Mouse (Mus musculus): ENCODE data around the gene Gpm6a.
"Not testable (repeated sequence)": the region's sequence is repeated elsewhere in the genome, so short reads cannot be mapped to it uniquely, and the experiment has no call there.

Gpm6a gene

DNA sequence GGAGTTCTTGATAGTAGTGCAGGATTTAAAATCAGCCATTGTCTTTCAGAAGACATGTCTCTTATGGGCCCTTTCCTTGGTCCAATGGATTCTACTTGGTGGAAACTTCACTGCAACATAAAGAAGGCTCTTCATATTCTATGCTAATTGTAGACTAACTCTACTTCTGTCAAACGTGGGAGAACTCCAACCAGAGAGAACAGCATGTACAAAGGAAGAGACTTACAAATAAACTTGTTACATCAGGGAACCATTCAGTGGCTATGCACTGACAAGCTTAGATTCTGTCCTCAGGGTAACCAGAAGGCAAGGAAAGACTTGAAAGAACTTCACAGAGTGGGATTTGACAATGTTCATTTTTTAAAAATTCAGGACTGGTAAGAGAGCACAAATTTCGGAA, 48.3 kb downstream of the Gpm6a start:
- no peak for DNase-seq (ENCODE audit: low spot score in 2 of 2)

DNA sequence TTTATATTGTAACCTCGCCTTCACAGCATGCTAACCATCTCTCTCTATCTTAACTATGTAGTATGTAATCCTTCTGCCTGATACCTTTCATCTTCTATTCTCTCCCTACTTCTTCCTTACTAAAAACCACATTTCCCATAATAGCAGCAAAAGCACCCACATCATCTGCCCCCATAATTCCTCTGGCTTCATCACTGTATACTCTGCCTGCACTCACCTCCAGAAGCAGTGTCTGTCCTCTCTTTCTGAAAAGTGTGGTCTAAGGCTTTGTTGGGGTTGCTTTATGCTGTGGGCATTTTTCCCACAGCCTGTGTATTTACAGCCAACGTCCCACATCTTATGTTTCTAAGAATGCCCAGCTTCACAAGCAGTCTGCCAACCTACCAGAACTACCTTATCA, 57.6 kb downstream of the Gpm6a start:
- no peak for DNase-seq (ENCODE audit: low spot score in 2 of 2)

DNA sequence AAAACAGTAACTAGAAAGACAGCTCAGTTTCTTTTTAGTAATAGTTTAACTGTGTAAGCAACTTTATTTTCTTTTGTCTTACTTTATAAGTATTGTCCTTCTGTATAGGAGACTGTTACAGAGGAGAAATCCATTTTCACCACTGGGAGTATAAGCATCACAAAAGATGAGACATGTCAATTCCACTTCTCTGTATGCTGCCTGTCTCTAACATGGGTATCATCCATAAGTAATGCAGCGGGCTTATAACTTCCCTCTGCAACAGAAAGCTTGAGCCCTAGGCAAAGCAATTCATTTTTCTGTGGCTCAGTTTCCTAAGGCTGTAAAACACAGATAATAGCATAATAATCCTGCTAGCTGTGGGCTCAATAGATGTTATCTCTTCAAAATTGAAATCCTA, 62.4 kb downstream of the Gpm6a start:
- no peak for DNase-seq (ENCODE audit: low spot score in 2 of 2)

DNA sequence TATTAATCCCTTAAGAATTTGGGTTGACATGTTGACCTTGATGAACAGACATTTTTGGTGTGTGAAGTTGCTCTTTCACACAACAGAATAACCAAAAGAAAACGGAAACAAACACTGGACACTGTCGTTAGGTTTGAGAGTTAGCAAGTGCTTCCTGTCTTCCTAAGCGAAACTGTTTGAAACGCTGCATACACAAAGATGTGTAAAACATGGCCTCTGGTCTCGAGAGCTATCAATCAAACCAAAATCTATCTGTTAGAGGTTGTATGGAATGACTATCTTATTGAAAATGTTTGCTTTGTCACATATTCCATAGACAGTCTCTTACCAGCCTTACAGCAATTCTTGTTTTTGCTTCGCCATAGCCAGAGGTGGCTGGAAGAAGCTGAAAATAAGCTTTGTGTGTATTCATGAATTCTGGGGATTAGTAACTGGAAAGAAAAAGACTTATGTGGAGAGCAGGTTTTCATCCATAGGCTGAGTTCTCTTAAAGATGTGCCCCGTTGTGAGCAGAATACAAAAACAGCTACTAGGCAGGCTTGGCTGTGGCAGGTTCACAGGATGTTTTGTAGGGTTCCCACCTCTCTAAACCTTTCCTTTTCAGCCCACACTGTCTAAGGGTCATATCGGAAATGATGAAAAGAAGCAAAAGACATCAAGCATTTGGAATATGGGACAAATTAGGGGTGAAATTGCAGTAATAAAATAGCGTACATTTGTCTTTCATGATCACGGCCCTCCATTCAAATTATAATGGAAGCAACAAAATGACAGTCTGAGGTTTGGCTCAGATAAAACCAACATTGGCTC, 71.4 kb downstream of the Gpm6a start:
- no peak for DNase-seq (ENCODE audit: low spot score in 2 of 2)

DNA sequence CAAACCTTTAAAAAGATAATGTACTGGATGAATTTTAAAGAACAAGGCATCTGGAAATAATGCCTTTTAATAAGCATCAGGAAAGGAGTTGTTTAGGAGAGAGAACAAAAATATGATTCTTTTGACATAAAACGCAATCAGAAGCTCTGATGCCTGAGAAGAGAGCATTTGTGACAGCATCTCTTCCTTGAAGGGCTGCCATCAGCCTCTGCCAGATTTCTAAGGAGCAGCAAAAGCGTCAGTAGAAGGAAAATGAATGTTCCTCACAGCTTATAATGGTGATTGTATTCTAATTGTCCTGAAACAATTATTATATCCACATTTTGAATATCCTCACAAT, 72.0 kb downstream of the Gpm6a start:
- DNase-seq (ENCODE audit: low spot score in 2 of 2), result no peak

DNA sequence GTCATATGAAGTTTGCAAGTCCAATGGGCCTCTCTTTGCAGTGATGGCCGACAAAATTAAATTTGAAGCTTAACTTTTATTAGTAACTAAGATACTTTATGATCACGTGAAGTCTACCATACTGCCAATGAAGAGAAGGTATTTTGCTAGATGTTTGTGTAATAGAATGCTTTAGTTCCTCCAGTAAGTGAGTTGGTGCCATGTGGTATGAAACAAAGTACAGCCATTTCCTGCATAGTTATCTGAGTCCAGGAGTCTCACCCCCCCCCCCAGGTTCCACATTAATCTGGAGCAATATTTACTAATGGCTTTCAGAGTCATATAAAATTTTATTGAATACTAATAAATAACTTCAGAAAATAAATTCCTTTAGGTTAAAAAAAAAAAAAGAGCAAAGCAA, 73.7 kb downstream of the Gpm6a start:
- DNase-seq (ENCODE audit: low spot score in 2 of 2), result no peak

DNA sequence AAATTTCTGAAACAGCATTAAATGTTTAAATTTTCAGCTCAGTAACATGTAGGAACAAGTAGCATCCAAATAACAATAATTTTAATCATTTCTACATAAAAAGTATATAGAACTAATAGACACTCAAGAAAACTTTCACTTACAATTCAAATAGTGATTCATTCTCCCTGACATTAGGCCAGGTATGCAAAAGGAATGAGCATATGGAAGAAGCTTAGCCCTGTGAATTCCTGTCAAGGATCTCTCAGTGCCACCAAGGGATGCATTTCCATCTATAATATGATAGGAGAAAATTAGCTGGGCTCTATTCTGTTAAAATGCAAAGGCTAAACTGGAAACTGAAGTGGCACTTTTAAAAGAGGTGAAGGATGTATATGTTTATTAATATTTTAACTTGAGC, 76.5 kb downstream of the Gpm6a start:
- no peak for DNase-seq (ENCODE audit: low spot score in 2 of 2)

DNA sequence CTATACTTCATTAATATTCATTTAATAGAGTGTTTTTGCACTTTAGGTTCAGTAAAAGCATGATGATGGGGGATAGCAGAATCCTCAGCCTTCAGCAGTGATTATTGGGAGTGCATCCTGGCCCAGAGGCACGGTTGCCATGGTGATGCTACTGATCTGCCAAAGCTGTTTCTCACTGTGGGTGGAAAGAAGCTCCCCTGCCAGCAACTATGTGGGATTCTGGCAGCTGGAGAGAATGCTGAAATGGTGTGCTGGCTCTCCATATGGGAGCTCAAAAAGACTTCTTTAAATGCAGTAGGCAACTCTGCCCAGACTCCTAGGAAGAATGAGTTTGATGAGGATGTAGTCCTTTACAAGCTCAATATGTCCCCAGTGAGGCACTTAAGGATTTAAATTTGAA, 79.7 kb downstream of the Gpm6a start:
- peak; percentile 92 to 94 for DNase-seq (ENCODE audit: low spot score in 2 of 2)

DNA sequence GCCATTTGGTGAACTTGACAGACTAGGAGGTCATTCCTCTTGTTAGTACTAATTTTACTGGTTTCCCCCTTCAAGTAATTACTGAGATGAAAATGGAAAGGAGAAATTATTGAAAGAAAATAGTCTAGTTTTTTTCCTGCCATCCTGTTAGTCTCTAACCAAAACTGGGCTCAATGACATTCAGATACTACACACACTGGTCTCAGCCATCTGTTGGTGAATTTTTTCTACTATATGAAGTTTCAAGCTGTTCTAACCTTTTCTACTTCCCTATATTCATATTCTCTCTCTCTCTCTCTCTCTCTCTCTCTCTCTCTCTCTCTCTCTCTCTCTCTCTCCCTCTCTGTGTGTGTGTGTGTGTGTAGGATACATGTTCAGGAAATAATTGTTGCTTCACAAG, 80.8 kb downstream of the Gpm6a start:
- no peak for DNase-seq (ENCODE audit: low spot score in 2 of 2)

DNA sequence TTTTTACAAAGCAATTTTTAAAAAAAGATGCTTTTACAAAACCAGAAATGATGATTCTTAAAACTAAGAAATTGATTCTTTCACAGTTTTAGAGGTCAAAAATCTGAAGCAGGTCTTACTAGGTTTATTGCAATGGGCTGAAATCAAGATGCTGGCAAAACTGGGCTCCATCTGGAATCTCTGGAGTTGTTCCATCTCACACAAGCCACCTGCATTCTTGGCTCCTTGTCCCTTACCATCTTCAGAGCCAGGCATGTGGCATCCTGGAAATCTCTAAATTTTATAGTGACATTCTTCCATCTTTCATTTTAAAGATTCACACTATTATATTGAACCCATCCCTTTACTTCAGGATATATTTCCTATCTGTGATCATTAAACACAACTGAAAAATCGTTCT, 88.3 kb downstream of the Gpm6a start:
- DNase-seq (ENCODE audit: low spot score in 2 of 2), result no peak

DNA sequence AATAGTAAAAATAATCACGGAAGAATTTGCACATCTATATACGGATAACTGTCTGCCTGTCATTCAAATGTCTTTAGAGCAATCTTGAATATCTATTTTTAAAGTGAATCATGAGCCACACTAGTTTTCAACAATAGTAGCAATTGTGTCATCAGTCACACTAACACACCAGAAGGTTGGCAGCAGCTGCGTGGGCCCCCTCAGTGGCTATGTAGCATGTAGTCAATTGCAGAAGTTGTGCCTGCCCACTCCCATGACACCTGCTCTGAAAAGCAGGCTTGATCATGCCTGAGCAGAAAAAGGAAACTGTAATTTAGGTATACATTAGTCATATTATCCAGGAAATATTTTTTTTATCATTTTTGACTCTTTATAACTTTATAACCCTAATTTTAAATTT, 93.8 kb downstream of the Gpm6a start:
- peak; percentile 73 to 83 for DNase-seq (ENCODE audit: low spot score in 2 of 2)

DNA sequence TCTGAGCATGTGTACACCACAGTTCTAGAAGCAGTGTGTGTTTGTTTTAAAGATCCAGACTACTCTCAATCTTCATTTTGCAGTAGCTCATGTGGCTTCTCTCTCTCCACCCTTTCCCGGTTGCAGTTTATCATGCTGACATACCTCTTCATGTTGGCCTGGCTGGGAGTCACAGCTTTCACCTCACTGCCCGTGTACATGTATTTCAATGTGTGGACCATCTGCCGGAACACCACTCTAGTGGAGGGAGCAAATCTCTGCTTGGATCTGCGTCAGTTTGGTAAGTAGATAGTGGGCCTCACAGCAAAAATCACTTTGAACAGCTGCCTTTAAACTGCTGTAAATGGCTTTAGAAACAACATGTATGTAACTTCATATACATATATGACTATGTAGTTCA, 95.3 kb downstream of the Gpm6a start:
- DNase-seq (ENCODE audit: low spot score in 2 of 2), result no peak

DNA sequence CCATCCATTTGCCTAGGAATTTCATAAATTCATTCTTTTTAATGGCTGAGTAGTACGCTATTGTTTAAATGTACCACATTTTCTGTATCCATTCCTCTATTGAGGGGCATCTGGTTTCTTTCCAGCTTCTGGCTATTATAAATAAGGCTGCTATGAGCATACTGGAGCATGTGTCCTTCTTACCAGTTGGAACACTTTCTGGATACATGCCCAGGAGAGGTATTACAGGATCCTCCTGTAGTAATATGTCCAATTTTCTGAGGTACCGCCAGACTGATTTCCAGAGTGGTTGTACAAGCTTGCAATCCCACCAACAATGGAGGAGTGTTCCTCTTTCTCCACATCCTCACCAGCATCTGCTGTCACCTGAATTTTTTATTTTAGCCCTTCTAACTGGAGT, 114.2 kb downstream of the Gpm6a start:
- not testable (repeated sequence) for DNase-seq (ENCODE audit: low spot score in 2 of 2)

DNA sequence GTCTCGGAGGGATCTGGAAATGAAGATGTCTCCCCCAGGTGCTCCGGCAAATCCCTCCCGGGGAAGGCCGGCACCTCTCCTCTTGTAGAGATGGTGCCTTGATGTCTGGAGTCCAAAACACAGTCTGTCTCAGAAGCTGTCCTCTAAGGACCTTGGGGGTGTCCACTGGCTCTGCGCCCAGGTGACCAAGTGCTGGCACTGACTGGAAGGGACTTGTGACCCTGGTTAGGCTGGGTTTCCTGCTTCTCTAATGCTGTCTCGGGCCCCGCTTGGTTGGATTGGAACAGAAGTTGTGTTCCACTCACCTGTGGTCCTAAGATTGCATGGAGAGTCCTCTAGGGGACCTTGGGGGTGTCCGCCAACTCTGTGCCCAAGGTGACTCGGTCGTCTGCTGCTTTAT, 118.8 kb downstream of the Gpm6a start:
- no peak for DNase-seq (ENCODE audit: low spot score in 2 of 2)

DNA sequence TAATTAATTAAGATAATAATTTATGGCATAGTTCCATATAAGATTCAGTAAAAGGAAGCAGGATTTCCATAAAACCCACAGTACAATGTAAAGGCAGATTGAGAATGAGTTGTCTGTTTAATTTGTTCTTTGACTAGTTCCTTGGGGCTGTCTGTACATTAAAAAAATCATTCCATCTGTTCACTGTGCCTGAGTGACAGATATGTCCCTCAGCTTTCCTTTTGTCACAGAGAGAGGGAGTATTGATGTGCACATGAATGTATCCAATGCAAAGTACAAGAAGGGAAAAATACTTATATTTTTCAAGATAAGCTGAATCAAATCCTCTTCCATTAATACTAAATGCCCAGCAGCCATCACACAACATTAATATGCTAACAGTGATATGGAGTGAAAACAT, 147.6 kb downstream of the Gpm6a start:
- DNase-seq (ENCODE audit: low spot score in 2 of 2), result no peak

DNA sequence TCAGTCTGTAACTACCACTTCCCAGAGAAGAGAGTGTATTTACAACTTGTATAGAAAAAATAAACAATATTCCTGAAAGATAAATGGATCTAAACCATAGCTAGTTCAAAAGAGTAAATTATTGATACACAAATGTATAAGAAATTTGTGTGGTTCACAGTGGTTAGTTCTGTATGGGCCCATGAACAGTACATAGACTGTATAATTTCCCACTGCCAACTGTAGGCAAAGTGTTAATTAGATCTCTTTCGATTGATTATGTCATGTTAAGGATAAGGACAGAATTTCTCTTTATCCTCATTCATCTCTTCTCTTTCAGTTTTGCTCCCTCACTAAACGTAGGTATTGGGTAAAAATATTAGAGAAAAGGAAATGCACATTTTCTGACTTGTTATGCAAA, 148.4 kb downstream of the Gpm6a start:
- DNase-seq (ENCODE audit: low spot score in 2 of 2), result no peak

DNA sequence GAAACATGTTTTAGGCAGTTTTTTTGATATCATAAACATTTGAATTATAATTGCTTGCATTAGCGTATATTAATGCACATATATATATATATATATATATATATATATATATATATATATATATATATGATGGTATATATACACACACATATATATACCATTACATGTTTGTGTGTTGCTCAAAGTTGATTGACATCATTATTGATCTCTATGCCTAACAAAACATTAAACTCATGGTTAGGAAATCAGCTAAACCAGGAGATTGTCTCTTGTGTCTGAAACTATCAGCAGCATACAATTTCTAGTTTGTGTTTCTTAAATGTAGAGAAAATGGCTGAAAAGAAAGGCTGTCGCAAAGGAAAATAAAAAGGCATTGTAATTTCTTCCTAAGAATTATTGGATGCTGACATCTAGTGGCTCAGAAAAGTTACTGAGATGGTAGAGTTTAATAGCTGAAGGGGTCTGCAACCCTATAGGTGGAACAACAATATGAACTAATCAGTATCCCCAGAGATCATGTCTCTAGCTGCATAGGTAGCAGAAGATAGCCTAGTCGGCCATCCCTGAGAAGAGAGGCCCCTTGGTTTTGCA, 149.3 kb downstream of the Gpm6a start:
- no peak for DNase-seq (ENCODE audit: low spot score in 2 of 2)
